Mouse (Mus musculus): ENCODE data around the gene Rpgrip1l. TPM values are rescaled to one million over a fixed set of nuclear protein-coding genes. Genes with fewer than 3 reads are reported as not detected.

Gene Rpgrip1l
- polyA plus RNA-seq, 1 experiment from 2014 or later = 5.5 TPM

DNA sequence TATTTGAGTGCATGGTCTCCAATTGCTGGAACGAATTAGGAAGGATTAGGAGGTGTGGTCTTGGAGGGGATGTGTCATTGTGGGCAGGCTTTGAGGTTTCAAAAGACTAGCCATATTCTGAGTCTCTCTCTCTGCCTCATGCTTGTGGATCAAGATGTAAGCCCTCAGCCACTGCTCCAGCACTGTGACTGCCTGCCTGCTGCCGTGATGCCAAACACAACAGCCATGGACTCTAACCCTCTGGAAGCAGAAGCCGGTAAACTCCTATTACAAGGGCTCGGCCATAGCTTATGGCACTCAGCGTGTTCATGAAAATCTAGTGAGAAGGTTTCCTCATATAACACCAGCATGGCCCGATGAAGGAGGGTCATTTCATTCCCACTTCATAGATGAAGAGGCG is 36.8 kb upstream of the Rpgrip1l start:
- H3K4me2 ChIP-seq (replicated peaks; ENCODE audit: low read depth) = no peak overlapping the region
- TF ChIP-seq CTCF (IDR thresholded peaks at IDR 0.05; ENCODE audit: low read depth) = no peak
- no peak for TF ChIP-seq EP300 (optimal IDR thresholded peaks at IDR 0.05)
- H3K27me3 ChIP-seq (ENCODE audit: control insufficient read depth, insufficient read depth, low read length) = no peaks in the 10 kb centered on the region
- H3K36me3 ChIP-seq (ENCODE audit: control insufficient read depth, insufficient read depth, low read length) = no peaks in the 10 kb centered on the region
- ATAC-seq (ENCODE audit: low FRiP score, low TSS enrichment) (no peak), DNase-seq (ENCODE audit: low spot score) (no peak)
- H3K9ac ChIP-seq (ENCODE audit: low read length) = no peak overlapping the region
- H3K27ac ChIP-seq (replicated peaks) = no peak overlapping the region
- no peaks in the 10 kb centered on the region for H3K9me3 ChIP-seq (ENCODE audit: control insufficient read depth, low read length)
- H3K4me3 ChIP-seq (ENCODE audit: low read depth, low read length) = no peak overlapping the region
- H3K4me1 ChIP-seq (replicated peaks; ENCODE audit: control insufficient read depth, insufficient read depth) = peaks cover 2% of the 10 kb centered on the region; the same call in 1 of the 2 replicates
- 92% methylated on average over 7 of the region's 7 CpGs for WGBS

DNA sequence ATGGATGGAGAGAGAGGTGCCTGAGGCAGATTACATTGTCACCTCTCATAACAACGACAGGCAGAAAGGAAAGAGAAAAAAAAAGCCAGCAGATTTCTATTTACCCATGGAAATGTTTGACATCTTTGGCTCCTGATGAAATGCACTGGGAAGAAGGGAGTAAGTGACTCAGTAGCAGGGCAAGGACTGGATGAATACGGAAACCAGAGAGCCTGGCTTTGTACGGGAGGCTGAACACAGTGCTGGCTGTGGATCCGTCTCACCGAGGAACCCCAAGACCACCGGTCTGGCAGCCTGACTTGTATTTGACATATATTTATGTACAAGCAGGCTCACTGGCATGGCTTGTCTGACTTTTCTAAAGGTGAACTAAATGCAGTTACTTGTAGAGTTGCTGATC is 34.5 kb upstream of the Rpgrip1l start:
- 30% methylated on average over 6 of the region's 6 CpGs for WGBS
- DNase-seq (ENCODE audit: low spot score) (no peak), ATAC-seq (ENCODE audit: low FRiP score, low TSS enrichment) (no peak)
- Histone ChIP-seq H3K9me3 (ENCODE audit: control insufficient read depth, low read length) (no peaks in the 10 kb centered on the region), H3K4me3 (ENCODE audit: low read depth, low read length) (no peak overlapping the region), H3K27me3 (ENCODE audit: control insufficient read depth, insufficient read depth, low read length) (no peaks in the 10 kb centered on the region), H3K27ac (replicated peaks) (peak overlapping the region; percentile 24; the same call in 1 of the 2 replicates), H3K4me1 (replicated peaks; ENCODE audit: control insufficient read depth, insufficient read depth) (peaks cover 2% of the 10 kb centered on the region; the same call in 1 of the 2 replicates), H3K9ac (ENCODE audit: low read length) (no peak overlapping the region), H3K36me3 (ENCODE audit: control insufficient read depth, insufficient read depth, low read length) (no peaks in the 10 kb centered on the region), H3K4me2 (replicated peaks; ENCODE audit: low read depth) (no peak overlapping the region)
- no peak for TF ChIP-seq EP300 (optimal IDR thresholded peaks at IDR 0.05)
- no peak for TF ChIP-seq CTCF (IDR thresholded peaks at IDR 0.05; ENCODE audit: low read depth)

DNA sequence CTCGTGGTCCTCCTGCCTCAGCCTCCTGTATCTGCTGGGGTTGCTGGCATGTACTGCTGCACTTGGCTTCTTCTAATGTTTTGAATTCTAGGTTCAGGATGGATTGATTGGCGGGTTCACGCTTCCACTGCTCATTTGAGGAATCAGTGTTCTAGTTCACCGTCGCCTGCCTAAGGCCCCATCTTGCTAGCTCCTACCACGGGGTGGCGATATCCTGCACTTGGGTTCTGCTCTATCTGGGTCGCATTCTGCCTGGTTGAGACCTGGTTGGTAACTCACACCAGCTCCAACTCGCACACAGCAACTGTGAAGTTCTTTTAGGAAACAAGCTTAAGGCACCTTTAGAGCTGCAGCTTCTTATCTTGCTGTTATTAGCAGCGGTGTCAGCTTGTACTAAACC is 34.1 kb upstream of the Rpgrip1l start:
- WGBS = 77% methylated on average over 10 of the region's 10 CpGs
- H3K27me3 ChIP-seq (ENCODE audit: control insufficient read depth, insufficient read depth, low read length) = no peaks in the 10 kb centered on the region
- H3K9me3 ChIP-seq (ENCODE audit: control insufficient read depth, low read length) = no peaks in the 10 kb centered on the region
- H3K36me3 ChIP-seq (ENCODE audit: control insufficient read depth, insufficient read depth, low read length) = no peaks in the 10 kb centered on the region
- no peak overlapping the region for H3K4me3 ChIP-seq (ENCODE audit: low read depth, low read length)
- DNase-seq (ENCODE audit: low spot score) = no peak
- peak overlapping the region; percentile 24; the same call in 1 of the 2 replicates for H3K27ac ChIP-seq (replicated peaks)
- TF ChIP-seq EP300 (optimal IDR thresholded peaks at IDR 0.05) (no peak), CTCF (IDR thresholded peaks at IDR 0.05; ENCODE audit: low read depth) (peak; percentile 39; the same call in 1 of the 2 replicates)
- no peak for ATAC-seq (ENCODE audit: low FRiP score, low TSS enrichment)
- no peak overlapping the region for H3K9ac ChIP-seq (ENCODE audit: low read length)
- H3K4me2 ChIP-seq (replicated peaks; ENCODE audit: low read depth) = no peak overlapping the region
- H3K4me1 ChIP-seq (replicated peaks; ENCODE audit: control insufficient read depth, insufficient read depth) = peaks cover 2% of the 10 kb centered on the region; the same call in 1 of the 2 replicates

DNA sequence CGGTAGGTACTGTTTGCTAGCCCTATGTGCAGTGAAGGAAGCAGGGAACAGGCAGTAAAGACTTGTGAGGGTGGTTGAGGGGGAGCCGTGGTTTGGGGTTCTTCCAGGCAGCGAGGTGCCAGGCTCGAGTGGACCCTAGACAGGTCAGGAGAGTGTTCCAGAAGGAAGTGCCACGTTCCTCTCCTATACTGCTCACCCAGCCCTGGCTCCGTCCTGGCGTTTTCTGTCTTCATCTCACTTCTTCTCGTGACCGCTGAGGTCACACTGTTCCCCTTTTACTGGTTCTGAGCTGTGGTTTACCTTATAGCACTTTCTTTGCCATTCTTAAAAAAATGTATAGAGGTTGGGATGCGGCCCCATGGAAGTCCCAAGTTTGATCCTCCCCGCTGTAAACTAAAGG is 31.6 kb upstream of the Rpgrip1l start:
- no peak overlapping the region for H3K4me3 ChIP-seq (ENCODE audit: low read depth, low read length)
- no peaks in the 10 kb centered on the region for H3K36me3 ChIP-seq (ENCODE audit: control insufficient read depth, insufficient read depth, low read length)
- no peaks in the 10 kb centered on the region; the same call in 1 of the 2 replicates for H3K4me1 ChIP-seq (replicated peaks; ENCODE audit: control insufficient read depth, insufficient read depth)
- no peak for ATAC-seq (ENCODE audit: low FRiP score, low TSS enrichment)
- no peaks in the 10 kb centered on the region for H3K27me3 ChIP-seq (ENCODE audit: control insufficient read depth, insufficient read depth, low read length)
- H3K9me3 ChIP-seq (ENCODE audit: control insufficient read depth, low read length) = no peaks in the 10 kb centered on the region
- no peak for TF ChIP-seq EP300 (optimal IDR thresholded peaks at IDR 0.05)
- no peak for TF ChIP-seq CTCF (IDR thresholded peaks at IDR 0.05; ENCODE audit: low read depth)
- WGBS = 86% methylated on average over 11 of the region's 11 CpGs
- H3K4me2 ChIP-seq (replicated peaks; ENCODE audit: low read depth) = no peak overlapping the region
- no peak for DNase-seq (ENCODE audit: low spot score)
- H3K9ac ChIP-seq (ENCODE audit: low read length) = no peak overlapping the region
- H3K27ac ChIP-seq (replicated peaks) = no peak overlapping the region

DNA sequence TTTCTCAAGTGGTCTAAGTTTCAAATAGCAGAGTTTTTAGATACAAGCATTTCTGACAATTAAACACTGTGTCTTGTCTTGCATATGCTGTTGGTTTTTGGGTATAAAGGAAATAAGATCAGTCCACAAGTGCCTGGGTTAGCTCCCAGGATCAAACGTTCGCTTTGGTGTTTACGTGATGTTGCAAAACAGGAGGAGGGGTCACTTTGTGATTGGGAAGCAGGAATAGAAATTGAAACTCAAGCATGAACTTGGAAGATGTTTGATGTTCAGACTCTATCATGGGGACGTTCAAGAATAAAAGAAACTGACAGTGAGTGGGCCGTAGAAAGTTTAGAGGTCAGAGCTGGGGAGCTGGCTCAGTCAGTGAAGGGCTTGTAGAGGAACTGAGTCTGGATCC is 29.7 kb upstream of the Rpgrip1l start:
- WGBS = 75% methylated on average over 5 of the region's 5 CpGs
- H3K4me2 ChIP-seq (replicated peaks; ENCODE audit: low read depth) = no peak overlapping the region
- no peak for DNase-seq (ENCODE audit: low spot score)

DNA sequence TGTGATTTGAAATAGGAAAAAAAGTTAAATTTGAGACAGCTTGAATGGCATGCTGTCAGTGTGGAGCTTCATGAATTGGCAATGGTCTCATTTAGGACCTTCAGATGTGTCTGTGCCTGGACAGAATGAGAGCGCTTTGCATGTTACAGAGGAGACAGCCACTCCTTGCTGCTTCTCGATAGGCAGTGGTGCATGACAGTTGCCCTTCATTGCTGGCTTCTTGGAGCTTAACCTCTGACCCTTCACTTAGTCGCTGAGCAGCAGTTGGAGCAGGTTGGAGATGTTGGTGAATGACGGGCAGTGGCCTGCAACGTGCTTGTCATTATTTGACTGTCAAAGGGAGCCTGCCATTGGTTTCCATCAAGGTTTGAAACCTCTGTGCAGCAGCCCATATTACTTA is 29.1 kb upstream of the Rpgrip1l start:
- no peak overlapping the region for H3K27ac ChIP-seq (replicated peaks)
- no peaks in the 10 kb centered on the region for H3K36me3 ChIP-seq (ENCODE audit: control insufficient read depth, insufficient read depth, low read length)
- no peak for TF ChIP-seq CTCF (IDR thresholded peaks at IDR 0.05; ENCODE audit: low read depth)
- TF ChIP-seq EP300 (optimal IDR thresholded peaks at IDR 0.05) = no peak
- no peaks in the 10 kb centered on the region for H3K4me1 ChIP-seq (replicated peaks; ENCODE audit: control insufficient read depth, insufficient read depth)
- no peak for ATAC-seq (ENCODE audit: low FRiP score, low TSS enrichment)
- no peaks in the 10 kb centered on the region for H3K9me3 ChIP-seq (ENCODE audit: control insufficient read depth, low read length)
- H3K4me3 ChIP-seq (ENCODE audit: low read depth, low read length) = no peak overlapping the region
- no peaks in the 10 kb centered on the region for H3K27me3 ChIP-seq (ENCODE audit: control insufficient read depth, insufficient read depth, low read length)
- WGBS = 59% methylated on average over 5 of the region's 5 CpGs
- no peak for DNase-seq (ENCODE audit: low spot score)
- H3K4me2 ChIP-seq (replicated peaks; ENCODE audit: low read depth) = no peak overlapping the region
- H3K9ac ChIP-seq (ENCODE audit: low read length) = no peak overlapping the region

More for the DNA sequence above, 29.7 kb upstream of the Rpgrip1l start:
- Histone ChIP-seq H3K27me3 (ENCODE audit: control insufficient read depth, insufficient read depth, low read length) (no peaks in the 10 kb centered on the region), H3K4me1 (replicated peaks; ENCODE audit: control insufficient read depth, insufficient read depth) (no peaks in the 10 kb centered on the region; the same call in 1 of the 2 replicates), H3K9ac (ENCODE audit: low read length) (no peak overlapping the region), H3K27ac (replicated peaks) (no peak overlapping the region), H3K9me3 (ENCODE audit: control insufficient read depth, low read length) (no peaks in the 10 kb centered on the region), H3K36me3 (ENCODE audit: control insufficient read depth, insufficient read depth, low read length) (no peaks in the 10 kb centered on the region), H3K4me3 (ENCODE audit: low read depth, low read length) (no peak overlapping the region)
- no peak for ATAC-seq (ENCODE audit: low FRiP score, low TSS enrichment)
- TF ChIP-seq EP300 (optimal IDR thresholded peaks at IDR 0.05) (no peak), CTCF (IDR thresholded peaks at IDR 0.05; ENCODE audit: low read depth) (no peak)

Data from stomach, postnatal 0 days (tissue).